Mouse (Mus musculus): ENCODE measurements around the gene Pdp2. TPM values are rescaled to one million over a fixed set of nuclear protein-coding genes. Genes with fewer than 3 reads are reported as not detected.

Gene Pdp2
- polyA plus RNA-seq, 1 experiment: 4.0 TPM

- Histone ChIP-seq H3K27ac (ENCODE audit: insufficient read depth, low read length) (0 out of 2 replicates have a peak within 1 kb of the TSS, but pooled peaks have one; percentile 1), H3K4me3 (ENCODE audit: insufficient read depth, low read length) (peak within 1 kb of the TSS; percentile 58)
- TF ChIP-seq POLR2A (IDR thresholded peaks at IDR 0.05; ENCODE audit: low read depth, low read length) (peak; percentile 51; the same call in 1 of the 2 replicates), CTCF (IDR thresholded peaks at IDR 0.05; ENCODE audit: borderline replicate concordance, insufficient read depth, low read length) (no peak)
These were observed 39.9 kb downstream of the Pdp2 start, which contains the start of gene Rrad for GRCm38 (mm10) chr8:104630981-104631663. Rrad (minus strand) TSS chr8:104631327.

GRCm38 (mm10) chr8:104631975-104632374 lies 40.7 kb downstream of the Pdp2 start:
- Histone ChIP-seq H3K4me3 (ENCODE audit: insufficient read depth, low read length) (no peak overlapping the region), H3K27ac (ENCODE audit: insufficient read depth, low read length) (0 out of 2 replicates have a peak overlapping the region, but pooled peaks have one; percentile 1), H3K4me1 (ENCODE audit: control insufficient read depth, insufficient read depth, low read length) (peaks cover 11% of the 10 kb centered on the region)
- TF ChIP-seq POLR2A (IDR thresholded peaks at IDR 0.05; ENCODE audit: low read depth, low read length) (no peak), CTCF (IDR thresholded peaks at IDR 0.05; ENCODE audit: borderline replicate concordance, insufficient read depth, low read length) (no peak)

More at GRCm38 (mm10) chr8:104630981-104631663, 39.9 kb downstream of the Pdp2 start, which contains the start of gene Rrad:
- H3K4me1 ChIP-seq (ENCODE audit: control insufficient read depth, insufficient read depth, low read length): peaks cover 11% of the 10 kb centered on the region

- Histone ChIP-seq H3K4me1 (ENCODE audit: control insufficient read depth, insufficient read depth, low read length) (peaks cover 11% of the 10 kb centered on the region), H3K4me3 (ENCODE audit: insufficient read depth, low read length) (no peak overlapping the region), H3K27ac (ENCODE audit: insufficient read depth, low read length) (no peak overlapping the region)
- no peak for TF ChIP-seq POLR2A (IDR thresholded peaks at IDR 0.05; ENCODE audit: low read depth, low read length)
- TF ChIP-seq CTCF (IDR thresholded peaks at IDR 0.05; ENCODE audit: borderline replicate concordance, insufficient read depth, low read length): no peak
These were observed 41.2 kb downstream of the Pdp2 start for GRCm38 (mm10) chr8:104632486-104632885.

- H3K27ac ChIP-seq (ENCODE audit: insufficient read depth, low read length): no peak overlapping the region
- no peak for TF ChIP-seq POLR2A (IDR thresholded peaks at IDR 0.05; ENCODE audit: low read depth, low read length)
- H3K4me3 ChIP-seq (ENCODE audit: insufficient read depth, low read length): no peak overlapping the region
- peaks cover 11% of the 10 kb centered on the region for H3K4me1 ChIP-seq (ENCODE audit: control insufficient read depth, insufficient read depth, low read length)
These were observed 42.0 kb downstream of the Pdp2 start for GRCm38 (mm10) chr8:104633156-104633744.

- Histone ChIP-seq H3K4me3 (ENCODE audit: insufficient read depth, low read length) (no peak overlapping the region), H3K27ac (ENCODE audit: insufficient read depth, low read length) (no peak overlapping the region), H3K4me1 (ENCODE audit: control insufficient read depth, insufficient read depth, low read length) (peaks cover 4% of the 10 kb centered on the region)
- TF ChIP-seq POLR2A (IDR thresholded peaks at IDR 0.05; ENCODE audit: low read depth, low read length) (no peak), CTCF (IDR thresholded peaks at IDR 0.05; ENCODE audit: borderline replicate concordance, insufficient read depth, low read length) (no peak)
These were observed 43.9 kb downstream of the Pdp2 start for GRCm38 (mm10) chr8:104635004-104635710.

- Histone ChIP-seq H3K4me1 (ENCODE audit: control insufficient read depth, insufficient read depth, low read length) (peaks cover 4% of the 10 kb centered on the region; the same call in 1 of the 2 replicates), H3K4me3 (ENCODE audit: insufficient read depth, low read length) (no peak overlapping the region), H3K27ac (ENCODE audit: insufficient read depth, low read length) (no peak overlapping the region)
- TF ChIP-seq POLR2A (IDR thresholded peaks at IDR 0.05; ENCODE audit: low read depth, low read length): no peak
- no peak for TF ChIP-seq CTCF (IDR thresholded peaks at IDR 0.05; ENCODE audit: borderline replicate concordance, insufficient read depth, low read length)
These were observed 46.8 kb downstream of the Pdp2 start for GRCm38 (mm10) chr8:104638010-104638409.

- H3K4me1 ChIP-seq (ENCODE audit: control insufficient read depth, insufficient read depth, low read length): peaks cover 4% of the 10 kb centered on the region; the same call in 1 of the 2 replicates
- TF ChIP-seq CTCF (IDR thresholded peaks at IDR 0.05; ENCODE audit: borderline replicate concordance, insufficient read depth, low read length) (no peak), POLR2A (IDR thresholded peaks at IDR 0.05; ENCODE audit: low read depth, low read length) (no peak)
- peak overlapping the region; percentile 86 for H3K4me3 ChIP-seq (ENCODE audit: insufficient read depth, low read length)
- no peak overlapping the region for H3K27ac ChIP-seq (ENCODE audit: insufficient read depth, low read length)
These were observed 49.0 kb downstream of the Pdp2 start for GRCm38 (mm10) chr8:104640241-104640640.

- Histone ChIP-seq H3K4me1 (ENCODE audit: control insufficient read depth, insufficient read depth, low read length) (peaks cover 4% of the 10 kb centered on the region; the same call in 1 of the 2 replicates), H3K4me3 (ENCODE audit: insufficient read depth, low read length) (peak overlapping the region; percentile 86), H3K27ac (ENCODE audit: insufficient read depth, low read length) (no peak overlapping the region)
- TF ChIP-seq CTCF (IDR thresholded peaks at IDR 0.05; ENCODE audit: borderline replicate concordance, insufficient read depth, low read length) (no peak), POLR2A (IDR thresholded peaks at IDR 0.05; ENCODE audit: low read depth, low read length) (no peak)
These were observed 49.6 kb downstream of the Pdp2 start for GRCm38 (mm10) chr8:104640831-104641370.
